Mouse (Mus musculus) ES-Bruce4 (cell line): ENCODE measurements around the gene Xpo4.

Experiments
- CTCF ChIP-seq: IDR thresholded peaks from one replicate; pipeline ENCODE4 v1.8.1; 2011; ENCODE audit warnings: low read depth, low read length
- EP300 ChIP-seq: IDR thresholded peaks from 2 replicates; pipeline ENCODE4 v1.6.1; 2011; ENCODE audit warnings: low read depth, low read length; ENCODE audit not compliant: insufficient read depth
- POLR2A ChIP-seq: IDR thresholded peaks from one replicate; pipeline ENCODE4 v1.8.1; 2011; ENCODE audit warnings: low read length; ENCODE audit not compliant: insufficient read depth

- TF ChIP-seq CTCF: no peak
- TF ChIP-seq EP300: no peak
- no peak for TF ChIP-seq POLR2A
These were observed 1.6 kb downstream of the Xpo4 start for GRCm38 (mm10) chr14:57663630-57664029.
